Mouse (Mus musculus) thymus, adult 2 months (tissue): Measurements from ENCODE around the gene Mrpl45.

Experiments
- CTCF ChIP-seq: fragments of 200-500 bp; IDR thresholded peaks from 2 replicates; pipeline ENCODE4 v1.5.1; 2012; ENCODE audit warnings: mild to moderate bottlenecking, control low read depth, low read length, moderate library complexity, borderline replicate concordance; ENCODE audit not compliant: control insufficient read depth, poor library complexity, insufficient read depth; ENCODE audit errors: extremely low read depth
- POLR2A ChIP-seq: fragments of 200-500 bp; IDR thresholded peaks from 2 replicates; pipeline ENCODE4 v1.6.1; 2012; ENCODE audit warnings: mild to moderate bottlenecking, low read length, control low read depth, moderate library complexity; ENCODE audit not compliant: control insufficient read depth, poor library complexity, insufficient read depth; ENCODE audit errors: extremely low read depth

- TF ChIP-seq CTCF, result no peak
- no peak for TF ChIP-seq POLR2A
Observed at GRCm38 (mm10) chr11:97331231-97332190, 16.0 kb downstream of the Mrpl45 start.
